Mouse (Mus musculus) midbrain, embryonic 15.5 days (tissue): ENCODE results near the gene Rbm48. TPM values are rescaled to one million over a fixed set of nuclear protein-coding genes. Genes with fewer than 3 reads are reported as not detected.
"Not testable (repeated sequence)": the region's sequence is repeated elsewhere in the genome, so short reads cannot be mapped to it uniquely, and the experiment has no call there.

ENCODE experiments used
- ATAC-seq: fragments of 200-750 bp; cut with Nextera tagmentation; replicated peaks from 2 replicates; pipeline ENCODE4 v1.8.0; 2017; ENCODE audit warnings: moderate TSS enrichment
- H3K27ac ChIP-seq: fragments of 300-500 bp; sonication (generic); 2 replicates; pipeline ENCODE4 v1.5.1; 2015; ENCODE audit warnings: mild to moderate bottlenecking, inconsistent platforms
- H3K27me3 ChIP-seq: fragments of 300-500 bp; sonication (generic); replicated peaks from 2 replicates; pipeline ENCODE4 v1.6.1; 2015; ENCODE audit warnings: inconsistent platforms
- H3K36me3 ChIP-seq: fragments of 300-500 bp; sonication (generic); replicated peaks from 2 replicates; pipeline ENCODE4 v1.6.1; 2015; ENCODE audit warnings: inconsistent platforms
- H3K4me1 ChIP-seq: fragments of 300-500 bp; sonication (generic); 2 replicates; pipeline ENCODE4 v1.6.1; 2015; ENCODE audit warnings: inconsistent platforms
- H3K4me2 ChIP-seq: fragments of 300-500 bp; sonication (generic); 2 replicates; pipeline ENCODE4 v1.6.1; 2015; ENCODE audit warnings: inconsistent platforms, mild to moderate bottlenecking, moderate library complexity
- H3K4me3 ChIP-seq: fragments of 300-500 bp; sonication (generic); 2 replicates; pipeline ENCODE4 v1.5.1; 2015; ENCODE audit warnings: mild to moderate bottlenecking, inconsistent platforms
- H3K9ac ChIP-seq: fragments of 300-500 bp; sonication (generic); 2 replicates; pipeline ENCODE4 v1.6.1; 2015; ENCODE audit warnings: mild to moderate bottlenecking, inconsistent platforms
- H3K9me3 ChIP-seq: fragments of 300-500 bp; sonication (generic); 2 replicates; pipeline ENCODE4 v1.6.1; 2016; ENCODE audit warnings: inconsistent platforms
- WGBS: fragments of 180-500 bp; shearing (Covaris S2); methylation state at CpG from one replicate; pipeline ENCODE4 v1.1.7; 2015; ENCODE audit warnings: mixed read lengths; 5-methylcytosine and 5-hydroxymethylcytosine counted together
- polyA plus RNA-seq: library from polyadenylated mRNA; unstranded; fragments of >200 nt; fragmentation: Nextera tagmentation; extraction: Ambion mirVana; gene quantifications from 2 replicates; pipeline ENCODE4 v1.2.1, GENCODE M21; 2015

Gene Rbm48
- 19.1 and 19.4 TPM in 2 replicates for polyA plus RNA-seq

DNA sequence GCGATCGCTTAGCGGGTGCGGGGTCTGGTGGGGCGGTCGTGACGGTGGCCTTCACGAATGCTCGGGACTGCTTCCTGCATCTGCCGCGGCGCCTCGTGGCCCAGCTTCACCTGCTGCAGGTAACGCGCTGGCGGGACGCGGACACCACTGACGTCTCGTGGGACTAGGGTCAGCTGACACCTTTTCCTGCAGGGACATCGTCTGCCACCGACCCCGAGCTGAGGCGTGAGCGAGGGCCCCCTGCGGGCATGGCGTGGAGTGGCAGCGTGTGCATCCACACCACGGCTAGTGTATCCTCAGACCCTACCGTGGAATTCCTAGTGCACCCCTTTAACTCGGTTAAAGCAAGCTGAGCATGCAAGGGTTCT, at the start of gene Rbm48:
Rbm48 (minus strand) TSS at position 187 of the 368 bp plus-strand sequence.
- H3K9me3 ChIP-seq: no peaks in the 10 kb centered on the region
- peaks cover 2% of the 10 kb centered on the region; the same call in 1 of the 2 replicates for H3K36me3 ChIP-seq
- ATAC-seq: peak; percentile 91
- H3K9ac ChIP-seq: peak within 1 kb of the TSS; percentile 77
- H3K27me3 ChIP-seq: no peaks in the 10 kb centered on the region
- 0% methylated on average over 31 of the region's 31 CpGs for WGBS
- H3K4me3 ChIP-seq: peak within 1 kb of the TSS; percentile 81
- H3K4me2 ChIP-seq: peak within 1 kb of the TSS; percentile 79
- peaks cover 28% of the 10 kb centered on the region for H3K4me1 ChIP-seq
- H3K27ac ChIP-seq: peak within 1 kb of the TSS; percentile 83

DNA sequence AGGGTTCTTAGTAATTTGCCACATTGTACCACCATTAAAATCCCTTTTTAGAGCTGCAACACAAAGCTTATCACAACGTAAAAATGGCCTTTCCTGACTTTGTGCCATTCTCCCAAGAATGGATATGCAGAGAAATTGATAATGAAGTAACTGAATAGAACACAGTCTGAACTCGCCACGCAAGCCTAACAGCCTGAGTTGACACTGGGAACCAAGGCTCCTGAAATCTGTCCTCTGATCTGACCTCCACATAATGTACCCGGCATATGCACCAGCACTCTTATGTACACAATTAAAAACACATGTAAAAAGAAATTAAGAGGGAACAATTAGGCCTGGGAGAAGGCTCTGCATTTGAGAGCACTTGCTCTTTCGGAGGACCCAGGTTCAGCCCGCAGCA, 48.9 kb upstream of the Rbm48 start:
- peaks cover 17% of the 10 kb centered on the region for H3K4me1 ChIP-seq
- ATAC-seq: no peak
- H3K27me3 ChIP-seq: no peaks in the 10 kb centered on the region
- no peak overlapping the region for H3K9ac ChIP-seq
- no peak overlapping the region for H3K4me2 ChIP-seq
- H3K27ac ChIP-seq: no peak overlapping the region
- H3K9me3 ChIP-seq: no peaks in the 10 kb centered on the region
- WGBS: 83% methylated on average over 6 of the region's 6 CpGs
- no peak overlapping the region for H3K4me3 ChIP-seq
- peaks cover 30% of the 10 kb centered on the region for H3K36me3 ChIP-seq

- Histone ChIP-seq H3K36me3 (peaks cover 33% of the 10 kb centered on the region), H3K9me3 (no peaks in the 10 kb centered on the region), H3K27ac (no peak overlapping the region), H3K27me3 (no peaks in the 10 kb centered on the region), H3K4me2 (no peak overlapping the region), H3K4me3 (no peak overlapping the region), H3K9ac (no peak overlapping the region), H3K4me1 (peaks cover 17% of the 10 kb centered on the region)
- 96% methylated on average over 6 of the region's 6 CpGs for WGBS
- no peak for ATAC-seq
Measured at GRCm38 (mm10) chr5:3644621-3645020, 48.2 kb upstream of the Rbm48 start.

DNA sequence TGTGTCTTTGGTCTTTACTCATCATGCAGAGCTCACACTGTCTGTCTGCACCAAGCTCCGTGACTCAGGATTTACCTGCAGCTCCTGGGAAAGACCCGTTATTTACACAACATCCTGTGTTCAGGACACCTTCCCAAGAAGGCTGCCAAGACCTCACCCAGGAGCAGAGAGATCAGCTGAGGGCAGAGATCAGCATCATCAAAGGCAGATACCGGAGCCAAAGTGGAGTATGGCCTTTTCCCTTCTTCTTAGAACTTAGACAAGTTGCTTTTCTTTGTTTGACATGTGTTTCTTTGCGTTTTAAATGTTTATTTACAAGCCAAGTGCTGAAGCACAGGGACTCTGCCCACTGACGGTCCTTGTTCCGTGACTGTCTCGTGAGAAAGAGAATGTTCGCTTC, 38.9 kb upstream of the Rbm48 start:
- H3K9ac ChIP-seq: no peak overlapping the region
- WGBS: 88% methylated on average over 8 of the region's 8 CpGs
- H3K27ac ChIP-seq: no peak overlapping the region
- H3K27me3 ChIP-seq: no peaks in the 10 kb centered on the region
- H3K9me3 ChIP-seq: no peaks in the 10 kb centered on the region
- no peak overlapping the region for H3K4me3 ChIP-seq
- H3K36me3 ChIP-seq: peaks cover 18% of the 10 kb centered on the region; the same call in 1 of the 2 replicates
- ATAC-seq: no peak
- no peaks in the 10 kb centered on the region for H3K4me1 ChIP-seq
- H3K4me2 ChIP-seq: no peak overlapping the region

DNA sequence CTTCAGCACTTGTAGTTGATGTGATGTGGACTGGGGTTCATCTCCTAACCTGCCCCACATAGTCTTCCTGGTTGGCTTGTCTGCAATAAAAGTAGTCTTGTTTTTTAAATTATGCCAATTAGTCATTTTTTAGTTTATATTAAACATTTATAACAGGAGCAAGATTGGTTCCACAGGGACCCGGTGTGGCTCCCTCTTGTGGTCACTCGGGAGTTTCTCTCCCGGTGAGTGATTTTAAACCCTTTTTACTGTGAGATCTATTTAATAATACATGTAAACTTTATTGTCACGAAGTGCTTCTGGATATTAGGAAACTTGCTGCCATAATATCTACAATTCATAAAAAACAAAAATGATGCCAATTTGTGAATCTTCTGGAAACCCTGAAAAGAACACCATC, 37.6 kb upstream of the Rbm48 start:
- Histone ChIP-seq H3K4me3 (no peak overlapping the region), H3K36me3 (peaks cover 21% of the 10 kb centered on the region; the same call in 1 of the 2 replicates), H3K27me3 (no peaks in the 10 kb centered on the region), H3K27ac (no peak overlapping the region), H3K4me2 (no peak overlapping the region), H3K4me1 (no peaks in the 10 kb centered on the region), H3K9me3 (no peaks in the 10 kb centered on the region), H3K9ac (no peak overlapping the region)
- ATAC-seq: no peak
- WGBS: 60% methylated on average over 4 of the region's 4 CpGs

- Histone ChIP-seq H3K27me3 (no peaks in the 10 kb centered on the region), H3K9ac (no peak overlapping the region), H3K36me3 (peaks cover 21% of the 10 kb centered on the region; the same call in 1 of the 2 replicates), H3K4me1 (no peaks in the 10 kb centered on the region), H3K27ac (no peak overlapping the region), H3K4me2 (no peak overlapping the region), H3K9me3 (no peaks in the 10 kb centered on the region), H3K4me3 (no peak overlapping the region)
- no peak for ATAC-seq
- WGBS: 93% methylated on average over 13 of the region's 13 CpGs
Measured at GRCm38 (mm10) chr5:3633315-3633714, 36.9 kb upstream of the Rbm48 start.

GRCm38 (mm10) chr5:3632285-3632684, 35.9 kb upstream of the Rbm48 start:
- ATAC-seq: 0 out of 2 replicates have a peak, but pooled peaks have one; percentile 30
- Histone ChIP-seq H3K4me2 (no peak overlapping the region), H3K27me3 (no peaks in the 10 kb centered on the region), H3K9me3 (no peaks in the 10 kb centered on the region), H3K36me3 (peaks cover 21% of the 10 kb centered on the region; the same call in 1 of the 2 replicates), H3K9ac (no peak overlapping the region), H3K27ac (no peak overlapping the region), H3K4me3 (no peak overlapping the region), H3K4me1 (no peaks in the 10 kb centered on the region)
- WGBS: 82% methylated on average over 5 of the region's 5 CpGs

DNA sequence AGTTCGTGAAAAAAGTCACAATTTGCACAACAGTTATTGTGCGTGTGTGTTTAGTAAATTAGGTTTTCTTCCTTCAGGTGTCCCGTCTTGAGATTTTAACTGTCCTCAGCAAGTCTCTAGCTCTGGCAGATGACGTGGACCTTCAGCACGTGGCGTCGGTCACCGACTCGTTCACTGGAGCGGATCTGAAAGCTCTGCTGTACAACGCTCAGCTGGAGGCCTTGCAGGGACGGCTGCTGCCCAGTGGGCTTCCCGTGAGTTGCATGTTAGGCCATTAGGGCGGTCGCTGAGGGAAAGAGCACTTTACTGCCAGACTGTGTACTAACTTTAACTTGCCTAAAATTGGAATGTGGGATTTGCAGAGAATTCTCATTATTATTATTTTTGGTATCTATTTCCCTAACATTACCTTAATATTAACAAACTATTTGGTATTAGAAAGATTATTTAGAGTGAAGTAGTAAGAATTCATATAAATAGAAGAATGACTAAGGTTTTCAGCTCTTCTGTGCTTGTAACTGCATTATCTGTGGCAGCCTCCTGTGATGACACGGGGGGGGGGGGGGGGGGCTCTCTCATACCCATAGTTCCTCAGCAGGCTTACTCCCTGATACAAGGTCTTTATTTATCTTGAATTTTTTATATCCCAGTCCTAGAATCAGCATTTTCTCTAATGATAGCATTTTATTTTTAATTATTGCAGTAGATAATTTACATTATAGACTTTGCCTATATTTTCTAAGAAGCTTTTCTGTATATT, 35.3 kb upstream of the Rbm48 start:
- Histone ChIP-seq H3K4me3 (no peak overlapping the region), H3K9me3 (no peaks in the 10 kb centered on the region), H3K4me1 (no peaks in the 10 kb centered on the region), H3K9ac (no peak overlapping the region), H3K36me3 (peaks cover 21% of the 10 kb centered on the region; the same call in 1 of the 2 replicates), H3K4me2 (no peak overlapping the region), H3K27ac (no peak overlapping the region), H3K27me3 (no peaks in the 10 kb centered on the region)
- no peak for ATAC-seq
- 56% methylated on average over 16 of the region's 16 CpGs for WGBS

- ATAC-seq: no peak
- WGBS: 90% methylated on average over 5 of the region's 5 CpGs
- Histone ChIP-seq H3K9ac (no peak overlapping the region), H3K9me3 (no peaks in the 10 kb centered on the region), H3K27me3 (no peaks in the 10 kb centered on the region), H3K27ac (no peak overlapping the region), H3K36me3 (peaks cover 23% of the 10 kb centered on the region), H3K4me1 (no peaks in the 10 kb centered on the region), H3K4me2 (no peak overlapping the region), H3K4me3 (no peak overlapping the region)
Measured at GRCm38 (mm10) chr5:3630055-3630454, 33.7 kb upstream of the Rbm48 start.

DNA sequence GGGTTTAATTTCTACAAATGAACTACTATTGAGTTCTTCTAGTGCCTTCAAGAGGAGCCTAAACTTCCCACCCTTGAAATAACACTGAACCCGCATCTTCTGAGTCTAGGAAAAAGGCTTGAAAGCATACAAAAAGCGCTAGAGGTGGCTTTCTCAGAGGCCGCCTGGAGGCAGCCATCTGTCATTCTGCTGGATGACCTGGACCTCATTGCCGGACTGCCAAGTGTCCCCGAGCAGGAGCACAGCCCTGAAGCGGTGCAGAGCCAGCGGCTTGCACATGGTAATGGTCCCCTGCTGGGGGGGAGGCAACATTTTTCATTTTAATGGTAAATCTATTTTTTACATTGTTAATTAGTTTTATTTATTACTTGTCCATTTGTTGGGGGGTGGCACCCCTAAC, 24.1 kb upstream of the Rbm48 start:
- Histone ChIP-seq H3K9me3 (no peaks in the 10 kb centered on the region), H3K36me3 (peaks cover 48% of the 10 kb centered on the region), H3K4me3 (no peak overlapping the region), H3K9ac (no peak overlapping the region), H3K27ac (no peak overlapping the region), H3K4me2 (no peak overlapping the region), H3K27me3 (no peaks in the 10 kb centered on the region), H3K4me1 (no peaks in the 10 kb centered on the region)
- 89% methylated on average over 7 of the region's 7 CpGs for WGBS
- no peak for ATAC-seq

GRCm38 (mm10) chr5:3611835-3612234, 15.4 kb upstream of the Rbm48 start:
- not testable (repeated sequence) for H3K4me2 ChIP-seq, H3K9me3 ChIP-seq, H3K9ac ChIP-seq, H3K4me1 ChIP-seq, ATAC-seq, H3K27me3 ChIP-seq, H3K27ac ChIP-seq, H3K4me3 ChIP-seq
- H3K36me3 ChIP-seq: peaks cover 43% of the 10 kb centered on the region
- WGBS: 97% methylated on average over 2 of the region's 2 CpGs

- no peak overlapping the region for H3K27ac ChIP-seq
- no peaks in the 10 kb centered on the region for H3K9me3 ChIP-seq
- no peak overlapping the region for H3K4me2 ChIP-seq
- 95% methylated on average over 7 of the region's 7 CpGs for WGBS
- no peaks in the 10 kb centered on the region for H3K27me3 ChIP-seq
- no peak overlapping the region for H3K9ac ChIP-seq
- no peaks in the 10 kb centered on the region for H3K4me1 ChIP-seq
- no peak for ATAC-seq
- H3K4me3 ChIP-seq: no peak overlapping the region
- peaks cover 46% of the 10 kb centered on the region for H3K36me3 ChIP-seq
Measured at GRCm38 (mm10) chr5:3609241-3609640, 12.9 kb upstream of the Rbm48 start.

GRCm38 (mm10) chr5:3607114-3607513, 10.7 kb upstream of the Rbm48 start:
- Histone ChIP-seq H3K4me3 (no peak overlapping the region), H3K27me3 (no peaks in the 10 kb centered on the region), H3K36me3 (peaks cover 43% of the 10 kb centered on the region), H3K9ac (no peak overlapping the region), H3K9me3 (no peaks in the 10 kb centered on the region), H3K4me1 (no peaks in the 10 kb centered on the region), H3K4me2 (no peak overlapping the region), H3K27ac (no peak overlapping the region)
- no peak for ATAC-seq
- WGBS: 96% methylated on average over 9 of the region's 9 CpGs
